Mouse (Mus musculus) spleen, adult 2 months (tissue): Measurements from ENCODE around the gene Gm42791.

Source experiments
- CTCF ChIP-seq: fragments of 200-500 bp; IDR thresholded peaks from 2 replicates; pipeline ENCODE4 v1.5.1; 2011; ENCODE audit warnings: mild to moderate bottlenecking, inconsistent platforms; ENCODE audit not compliant: insufficient read depth, insufficient read length, insufficient replicate concordance; ENCODE audit errors: extremely low read depth
- POLR2A ChIP-seq: fragments of 200-500 bp; IDR thresholded peaks from 2 replicates; pipeline ENCODE4 v1.6.1; 2011; ENCODE audit warnings: low read depth, low read length, inconsistent platforms

DNA sequence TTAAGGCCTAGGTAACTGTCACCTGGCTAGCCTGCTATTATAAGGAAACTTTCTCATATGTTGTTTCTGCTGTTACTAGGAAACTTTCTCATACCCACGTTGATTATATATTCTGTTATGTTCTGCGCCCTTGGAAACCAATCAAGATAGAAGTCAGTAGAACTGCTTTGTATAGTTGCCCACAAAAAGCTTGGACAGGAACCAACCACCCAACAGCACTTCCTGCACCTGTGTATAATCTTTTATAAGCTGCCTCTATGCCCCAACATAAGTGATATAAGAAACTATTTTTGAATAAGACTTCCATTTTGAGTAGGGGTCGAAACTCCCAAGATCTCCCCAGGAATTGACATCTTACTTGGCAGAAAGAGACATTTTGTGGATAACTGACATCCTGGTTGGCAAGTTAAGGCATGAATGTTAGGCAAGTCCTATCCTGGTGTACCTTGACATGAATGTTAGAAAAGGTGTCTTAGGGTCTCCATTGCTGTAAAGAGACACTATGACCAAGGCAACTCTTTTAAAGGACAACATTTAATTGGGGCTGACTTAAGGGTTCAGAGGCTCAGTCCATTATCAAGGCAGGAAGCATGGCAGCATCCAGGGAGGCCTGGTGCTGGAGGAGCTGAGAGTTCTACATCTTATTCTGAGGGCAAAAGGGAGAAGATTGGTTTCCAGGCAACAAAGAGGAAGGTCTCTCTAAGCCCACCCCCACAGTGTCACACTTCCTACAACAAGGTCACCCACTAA, 22.9 kb upstream of the Gm42791 start:
- TF ChIP-seq CTCF (no peak), POLR2A (no peak)
